Mouse (Mus musculus) lung, postnatal 14 days (tissue): ENCODE measurements at regions not wholly inside any gene's neighbourhood (a gene's known extent, or its start where the extent isn't known, plus 50 kb on each side); places are given as distances from the start of the nearest gene placed in this dataset.
A peak's percentile ranks its signal among the peaks of the same experiment; 100 is the strongest.
"Not testable (repeated sequence)": the region's sequence is repeated elsewhere in the genome, so short reads cannot be mapped to it uniquely, and the experiment has no call there.

Experiments
- DNase-seq: peaks from one replicate; pipeline ENCODE4 v3.0.0; 2021

- DNase-seq: no peak
Observed at GRCm38 (mm10) chr4:97509576-97509975, 263.0 kb upstream of the Nfia start.

DNA sequence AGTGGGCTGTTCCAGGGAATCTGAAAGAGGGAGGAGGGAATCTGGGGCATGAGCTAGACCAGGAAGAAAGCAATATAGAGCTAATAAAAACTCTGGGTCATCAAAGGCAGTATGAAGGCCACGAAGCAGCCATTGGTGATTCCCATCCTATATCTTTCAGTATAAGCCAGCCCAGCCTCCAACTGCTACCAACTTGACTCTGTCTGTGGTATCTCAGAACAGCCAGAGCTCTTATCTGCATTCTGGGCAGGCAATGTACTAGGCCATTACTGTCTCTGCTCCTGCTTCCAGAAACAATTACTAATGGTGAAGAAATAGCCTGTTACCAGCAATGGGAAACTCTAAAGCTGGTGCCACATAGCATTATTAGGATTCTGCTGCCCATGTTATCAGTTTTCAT, 266.8 kb upstream of the Nfia start:
- DNase-seq: no peak

- DNase-seq: no peak
Observed at GRCm38 (mm10) chr4:97491248-97491804, 281.2 kb upstream of the Nfia start.

DNA sequence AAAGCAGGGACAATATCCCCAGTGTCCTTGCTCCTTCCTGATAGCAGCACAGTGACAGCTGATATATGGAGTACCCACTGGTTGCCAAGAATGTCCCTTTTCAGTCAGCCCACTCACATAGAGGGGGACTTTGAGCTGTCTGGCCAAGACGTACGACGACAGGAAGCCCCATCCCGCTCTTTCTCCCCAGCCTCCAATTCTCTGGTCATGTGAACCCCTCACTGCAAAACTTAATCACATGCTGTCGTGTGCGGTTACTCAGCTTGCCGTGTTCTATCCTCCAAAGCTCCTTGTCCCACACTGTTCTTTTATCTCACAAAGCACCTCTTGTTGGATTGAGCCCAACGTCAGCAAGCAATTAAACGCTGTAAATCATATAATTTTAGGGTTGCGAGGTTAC, 286.2 kb upstream of the Nfia start:
- no peak for DNase-seq

DNA sequence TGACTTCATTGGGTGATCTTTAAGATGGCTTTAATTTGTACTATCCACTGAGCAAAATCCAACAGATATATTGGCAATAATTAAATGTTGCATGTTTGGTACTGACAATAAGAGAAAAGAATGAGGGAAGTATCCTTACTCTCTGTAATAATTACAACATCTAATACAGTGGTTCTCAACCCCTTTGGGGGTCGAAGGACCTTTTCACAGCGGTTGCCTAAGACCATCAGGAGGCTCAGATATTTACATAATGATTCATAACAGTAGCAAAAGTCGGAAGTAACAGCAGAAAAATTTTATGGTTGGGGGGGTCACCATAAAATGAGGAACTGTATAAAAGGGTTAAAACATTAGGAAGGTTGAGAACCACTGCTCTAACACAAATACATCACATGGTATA, 287.3 kb upstream of the Nfia start:
- DNase-seq: no peak

GRCm38 (mm10) chr4:97482701-97483246, 289.8 kb upstream of the Nfia start:
- DNase-seq: no peak

GRCm38 (mm10) chr4:97481836-97482235, 290.7 kb upstream of the Nfia start:
- DNase-seq: no peak

GRCm38 (mm10) chr4:97476571-97477190, 293.7 kb upstream of the Gm10192 start:
- peak; percentile 25 for DNase-seq

DNA sequence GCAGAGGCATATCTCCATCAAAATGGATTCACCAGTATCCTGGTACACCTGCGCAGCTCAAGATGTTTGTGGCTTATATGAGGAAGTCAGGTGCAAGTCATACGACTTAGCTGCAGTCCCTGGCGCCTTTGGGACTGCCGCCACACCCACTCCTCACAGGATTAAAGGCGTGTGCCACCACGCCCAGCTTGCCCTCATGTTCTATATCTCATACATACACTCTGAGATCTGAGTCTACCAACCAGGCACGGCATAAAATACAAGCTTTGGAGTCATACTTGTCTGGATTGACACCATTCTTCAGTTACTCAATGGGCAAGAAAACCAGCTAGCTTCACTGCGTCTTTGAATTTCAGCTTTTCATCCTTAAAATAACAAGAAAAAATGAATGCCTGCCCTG, 290.5 kb upstream of the Gm10192 start:
- DNase-seq: not testable (repeated sequence)

DNA sequence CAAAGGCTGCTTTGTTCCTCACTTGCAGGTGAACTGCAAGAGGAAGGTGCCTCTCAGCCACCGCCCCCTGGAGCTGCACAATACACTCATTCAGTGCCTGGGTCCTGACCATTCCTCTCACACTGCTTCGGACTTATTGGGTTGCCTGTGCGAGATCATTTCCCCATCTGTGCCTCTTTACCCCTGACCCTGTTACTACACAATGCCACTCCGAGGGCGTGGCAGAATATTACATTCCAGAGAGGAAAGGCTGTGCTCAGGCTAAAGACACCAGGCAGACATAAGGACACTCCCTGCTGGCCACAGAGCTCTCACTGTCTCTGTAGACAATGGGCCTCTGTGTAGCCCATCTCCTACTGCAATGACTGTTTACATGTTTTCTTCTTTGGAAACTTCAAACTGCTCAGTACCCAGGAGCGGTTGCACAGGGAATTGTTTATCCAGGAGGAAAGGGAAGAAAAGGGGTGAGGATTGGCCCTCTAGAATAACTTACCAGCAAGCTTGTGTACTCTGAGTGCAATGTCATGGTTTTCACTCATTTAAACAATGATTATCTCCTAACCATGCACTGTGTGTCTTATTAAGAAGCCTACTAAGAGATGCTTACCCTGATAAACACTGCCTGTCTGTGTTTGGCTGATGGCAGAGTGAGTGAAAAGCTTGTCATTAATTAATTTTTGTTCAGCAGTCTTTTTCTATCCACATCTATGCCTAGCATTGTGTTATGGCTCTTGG, 283.1 kb upstream of the Gm10192 start:
- no peak for DNase-seq

- no peak for DNase-seq
Observed at GRCm38 (mm10) chr4:97465517-97465916, 282.6 kb upstream of the Gm10192 start.

DNA sequence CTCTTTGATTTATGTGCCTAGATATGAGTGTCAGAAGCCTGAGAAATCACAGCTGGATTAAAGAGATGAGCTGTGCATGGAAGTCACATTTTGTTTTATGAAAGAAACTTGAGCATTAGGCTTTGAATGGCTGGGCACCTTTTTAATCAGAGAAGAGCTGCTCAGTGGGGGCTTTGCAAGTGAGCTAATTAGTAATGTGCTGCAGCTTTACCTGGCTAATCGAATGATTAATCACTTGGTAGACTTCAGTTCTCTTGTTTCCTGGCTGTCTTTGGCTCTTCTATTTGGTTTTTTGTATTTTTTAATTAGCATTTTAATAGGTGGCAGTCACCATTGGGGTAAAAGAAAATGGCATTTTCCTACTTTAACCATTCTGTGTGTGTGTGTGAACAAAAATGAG, 278.2 kb upstream of the Gm10192 start:
- no peak for DNase-seq

- no peak for DNase-seq
Observed at GRCm38 (mm10) chr4:97439288-97440029, 256.5 kb upstream of the Gm10192 start.

DNA sequence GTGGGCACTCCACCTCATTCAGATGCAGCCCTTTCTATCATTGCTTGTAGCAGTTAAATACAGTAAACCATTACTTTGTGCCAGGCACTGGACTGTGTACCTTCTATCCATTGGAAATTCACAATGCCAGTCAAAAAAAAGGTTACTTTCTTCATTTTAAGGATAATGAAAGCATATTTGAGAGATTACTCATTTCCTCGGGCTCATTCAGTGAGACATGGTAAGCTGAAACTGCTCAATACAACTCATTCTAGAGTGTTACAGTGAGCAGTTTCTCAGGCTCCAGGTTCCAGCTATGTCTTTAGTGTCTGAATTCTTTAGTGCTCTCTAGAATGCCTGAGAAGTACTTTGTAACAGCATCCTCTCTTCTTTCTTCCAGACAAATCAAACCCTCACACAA, 249.7 kb upstream of the Gm10192 start:
- no peak for DNase-seq

DNA sequence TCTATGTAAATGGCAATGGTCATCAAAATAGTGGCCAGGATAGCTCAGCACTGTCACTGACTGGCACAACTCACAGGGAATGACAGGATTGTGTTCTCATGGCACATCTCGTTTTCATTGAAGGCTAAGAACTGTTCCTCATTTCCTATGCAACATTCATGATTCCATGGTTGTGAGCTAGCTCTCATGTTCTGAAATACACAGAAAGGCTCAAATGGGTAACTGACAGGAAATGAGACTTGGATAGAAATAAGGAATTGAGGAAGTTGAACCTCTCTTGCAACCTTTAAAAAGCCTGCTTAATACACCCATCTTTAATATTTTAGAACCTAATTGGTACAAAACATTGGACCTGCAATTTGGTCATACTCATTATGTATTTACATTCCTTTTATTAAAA, 249.1 kb upstream of the Gm10192 start:
- DNase-seq: no peak

- DNase-seq: no peak
Observed at GRCm38 (mm10) chr4:97431239-97431638, 248.3 kb upstream of the Gm10192 start.

- DNase-seq: no peak
Observed at GRCm38 (mm10) chr4:97419845-97420244, 236.9 kb upstream of the Gm10192 start.

GRCm38 (mm10) chr4:97418616-97419015, 235.7 kb upstream of the Gm10192 start:
- DNase-seq: peak; percentile 14

- DNase-seq: no peak
Observed at GRCm38 (mm10) chr4:97417943-97418342, 235.0 kb upstream of the Gm10192 start.

DNA sequence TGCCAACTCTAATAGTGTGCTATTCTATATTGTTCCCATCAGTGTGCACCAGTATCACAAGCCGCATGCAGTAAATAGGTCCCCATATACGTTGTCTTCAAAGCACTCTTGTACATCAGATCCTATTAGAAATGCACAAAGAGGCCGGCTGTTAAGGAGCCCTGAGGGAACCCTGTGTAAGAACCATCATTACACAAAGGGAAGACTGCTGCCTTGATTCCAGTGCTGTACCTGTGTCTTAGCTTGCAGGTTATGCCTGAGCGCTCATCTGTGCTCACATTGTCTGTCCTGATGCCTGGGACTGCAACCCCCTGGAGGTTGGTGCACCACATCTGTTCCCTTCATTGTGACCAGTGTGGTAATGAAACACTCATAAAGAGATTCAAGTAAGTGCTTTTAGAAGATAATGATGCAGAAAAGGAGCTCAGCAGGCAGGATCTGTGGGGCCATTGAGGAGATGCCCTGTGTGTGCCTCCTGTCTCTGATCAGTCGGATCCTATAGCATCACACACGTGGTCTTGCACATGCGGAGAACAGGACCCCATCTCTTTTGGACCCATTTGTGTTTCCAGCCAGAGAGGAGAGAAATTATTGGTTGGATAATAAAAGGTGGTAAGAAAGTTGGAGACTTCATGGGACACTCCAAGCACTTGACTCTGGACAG, 225.8 kb upstream of the Gm10192 start:
- no peak for DNase-seq

- no peak for DNase-seq
Observed at GRCm38 (mm10) chr4:97394697-97395280, 211.8 kb upstream of the Gm10192 start.

GRCm38 (mm10) chr4:97381084-97381483, 198.1 kb upstream of the Gm10192 start:
- peak; percentile 69 for DNase-seq
